Mouse (Mus musculus) adipocyte (in vitro differentiated cells): Measurements from ENCODE around the gene Traf3ip3.

Experiments used
- DNase-seq: peaks from one replicate; pipeline ENCODE4 v3.0.0-alpha.2; 2016; ENCODE audit warnings: low spot score

Gene Traf3ip3

DNA sequence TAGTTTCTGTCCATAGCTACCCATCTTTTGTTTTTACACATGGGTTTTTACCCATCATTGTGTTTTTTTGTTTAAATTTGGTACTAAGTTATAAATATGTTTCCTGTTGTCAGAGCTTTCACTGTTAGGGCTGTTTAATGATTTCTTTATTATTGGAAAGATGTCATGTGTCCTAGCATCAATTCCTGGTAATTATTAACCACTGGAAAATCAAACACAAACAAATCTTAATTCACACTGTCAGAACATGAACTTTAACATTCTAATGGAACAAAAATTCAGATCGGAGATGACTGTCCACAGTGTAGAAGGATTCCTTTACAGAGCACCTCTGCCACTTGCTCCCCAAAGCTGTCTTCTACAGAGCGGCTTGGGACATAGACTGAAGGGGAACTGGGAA lies 3.9 kb upstream of the Traf3ip3 start:
- DNase-seq, result no peak

DNA sequence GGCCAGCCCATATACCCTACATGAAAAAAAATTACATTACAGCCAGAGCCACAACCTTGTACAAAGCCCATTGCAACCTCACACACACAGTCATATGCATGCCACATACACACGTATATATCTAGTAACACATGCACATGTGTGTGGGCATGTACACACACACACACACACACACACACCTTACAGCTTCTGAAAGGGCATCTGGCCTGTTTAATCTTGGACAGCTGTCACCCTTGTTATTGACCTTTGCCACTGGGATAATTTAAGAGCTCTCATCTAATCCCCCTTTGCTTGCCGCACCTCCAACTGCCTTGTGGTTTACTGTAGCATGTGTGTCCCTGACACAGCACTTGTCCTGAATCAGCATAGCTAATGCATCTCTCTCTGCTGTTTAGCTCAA lies 2.3 kb upstream of the Traf3ip3 start:
- no peak for DNase-seq

DNA sequence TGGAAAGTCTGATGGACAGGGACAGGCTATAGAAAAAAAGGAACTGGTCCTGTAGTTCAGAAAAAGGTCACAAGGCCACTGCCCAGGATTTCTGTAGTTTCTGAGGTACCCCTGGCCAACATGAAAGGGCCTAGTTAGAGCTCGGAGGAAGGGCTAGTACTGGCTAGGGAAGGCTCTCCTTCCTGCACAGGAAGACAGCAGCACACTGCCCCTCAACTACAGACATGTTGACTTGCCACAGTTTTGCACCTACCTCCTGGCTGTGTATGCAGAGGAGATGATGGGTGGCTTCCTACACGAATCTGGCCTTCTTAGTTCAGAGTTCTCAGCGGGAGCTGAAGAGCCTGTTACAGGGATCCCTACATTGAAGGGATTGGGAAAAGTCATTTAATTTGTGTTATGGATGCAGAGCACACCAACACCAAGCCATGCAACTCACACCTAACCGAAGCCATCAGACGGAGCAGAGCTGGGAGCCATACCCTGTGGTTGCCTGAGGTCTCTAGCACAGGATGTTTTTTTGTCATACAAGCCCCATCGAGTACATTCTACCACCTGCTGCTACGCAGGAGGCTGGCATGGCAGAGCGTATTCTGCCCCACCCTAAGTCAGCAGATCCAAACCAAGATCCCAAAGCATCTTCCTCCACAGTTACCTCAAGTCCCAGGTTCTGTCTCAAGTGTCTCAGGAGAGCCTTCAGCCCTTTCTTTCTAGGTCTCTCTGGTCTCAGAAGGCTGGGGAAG lies 692 bp downstream of the Traf3ip3 start:
- DNase-seq, result no peak

DNA sequence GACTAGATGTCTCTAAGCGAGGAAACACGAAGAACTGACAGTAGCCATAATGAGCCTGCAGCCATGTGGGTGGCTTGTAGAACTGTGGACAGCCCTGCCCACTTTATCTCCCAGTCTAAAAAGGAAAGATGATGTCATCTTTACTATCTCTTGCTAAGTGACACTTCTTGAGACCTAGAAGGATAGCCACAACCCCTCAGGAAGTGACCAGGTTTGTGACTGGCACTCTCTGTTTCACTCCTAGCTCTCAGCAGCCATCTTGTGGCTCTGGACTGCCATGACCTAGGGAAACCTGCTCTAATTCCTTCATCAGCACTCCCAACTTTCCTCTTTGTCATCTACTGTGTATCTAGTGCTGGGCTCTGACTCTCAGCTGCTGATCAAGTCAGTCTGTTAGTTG lies 3.2 kb downstream of the Traf3ip3 start:
- peak; percentile 38 for DNase-seq

DNA sequence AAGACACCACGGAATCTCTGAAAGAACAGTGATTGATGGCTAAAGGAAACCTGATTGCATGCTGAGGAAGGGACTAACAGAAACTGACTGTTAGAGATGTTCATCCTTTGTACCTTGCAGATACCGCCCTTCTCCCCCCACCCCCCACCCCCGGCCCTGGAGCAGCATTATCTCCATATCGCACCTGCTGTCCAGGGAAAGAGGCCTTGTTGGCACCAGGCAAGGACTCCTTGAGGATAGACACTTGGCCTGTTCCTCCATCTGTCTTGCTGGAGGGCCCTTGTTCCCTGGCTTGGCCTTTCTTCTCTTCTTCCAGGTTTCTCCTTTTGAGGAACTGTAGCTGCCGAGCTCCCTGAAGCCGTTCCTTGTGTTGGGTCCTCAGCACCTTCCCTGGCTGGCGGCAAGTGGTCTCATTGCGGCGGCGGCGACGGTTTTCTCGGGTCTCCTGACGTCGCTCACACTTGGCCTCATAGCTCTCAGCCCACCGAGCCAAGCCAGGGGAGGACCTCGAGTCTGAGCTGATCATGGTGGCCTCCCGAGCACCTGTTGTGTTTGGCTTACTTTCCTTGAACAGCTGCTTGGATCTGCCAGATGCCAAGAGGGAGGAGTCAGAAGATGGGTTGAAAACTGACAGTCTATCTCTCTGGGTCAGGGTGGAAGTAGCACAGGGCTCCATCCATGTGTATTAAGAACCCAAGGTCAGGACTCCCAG lies 3.9 kb downstream of the Traf3ip3 start:
- DNase-seq, result no peak

DNA sequence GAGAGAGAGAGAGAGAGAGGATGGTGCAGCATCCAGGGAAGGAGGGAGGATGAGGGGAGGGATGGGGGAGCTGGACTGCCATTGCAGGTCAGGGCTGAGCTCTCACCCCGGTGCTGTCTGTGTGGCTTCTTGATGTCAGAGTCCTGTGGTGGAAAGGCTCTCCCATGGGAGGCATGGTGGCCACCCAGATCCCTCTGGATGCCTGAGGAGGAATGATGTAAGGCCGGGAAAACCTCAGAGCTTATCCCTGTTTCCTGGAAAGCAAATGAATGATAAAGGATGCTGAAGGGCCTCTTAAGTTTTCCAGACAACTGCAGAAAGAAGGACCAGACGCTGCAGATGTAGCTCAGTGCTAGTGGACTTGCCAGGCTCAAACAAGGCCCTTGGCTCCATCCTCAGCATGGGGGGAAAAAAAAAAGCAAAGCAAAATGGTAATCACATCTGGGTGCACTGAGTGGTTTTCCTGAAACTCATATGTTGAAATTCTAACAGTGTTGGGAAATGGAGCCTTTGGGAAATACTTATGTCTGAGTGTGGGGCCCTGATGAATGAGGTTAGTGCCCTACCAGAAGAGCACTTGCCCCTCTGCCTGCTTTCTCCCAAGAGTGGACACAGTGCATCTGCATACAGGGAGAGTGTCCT lies 6.2 kb downstream of the Traf3ip3 start:
- peak; percentile 54 for DNase-seq

DNA sequence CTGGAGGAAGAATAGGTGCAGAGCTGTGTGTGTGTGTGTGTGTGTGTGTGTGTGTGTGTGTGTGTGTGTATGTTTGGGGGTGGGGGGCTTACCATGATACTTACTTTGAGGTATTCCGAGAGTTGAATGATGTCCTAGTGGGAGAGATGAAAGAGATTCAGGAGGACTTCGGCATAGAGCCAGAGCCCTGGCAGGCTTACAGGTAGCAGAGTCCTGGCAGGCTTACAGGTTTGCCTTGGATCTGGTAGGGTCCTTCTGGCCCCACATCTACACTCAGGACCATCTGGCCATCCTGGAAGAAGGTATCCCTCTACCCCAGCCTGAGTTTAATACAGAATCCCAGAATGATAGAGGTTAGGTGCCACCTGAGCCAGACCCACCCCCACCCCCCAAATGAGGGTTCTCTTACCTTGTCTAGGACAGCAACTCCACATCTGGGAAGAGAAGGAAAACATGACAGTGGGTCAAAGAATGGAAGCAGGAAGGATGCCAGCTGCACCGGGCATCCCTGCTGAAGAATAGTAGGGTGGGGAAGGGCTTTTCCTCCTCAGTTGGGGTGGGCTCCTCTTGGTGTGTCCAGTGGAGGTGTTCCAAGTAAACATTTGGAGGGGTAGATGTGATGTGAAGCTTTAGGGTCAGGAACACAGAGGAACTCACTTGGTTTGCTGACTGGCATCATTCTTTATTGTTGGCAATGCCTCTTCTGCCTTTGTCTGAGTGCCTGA lies 6.9 kb downstream of the Traf3ip3 start:
- DNase-seq, result no peak

DNA sequence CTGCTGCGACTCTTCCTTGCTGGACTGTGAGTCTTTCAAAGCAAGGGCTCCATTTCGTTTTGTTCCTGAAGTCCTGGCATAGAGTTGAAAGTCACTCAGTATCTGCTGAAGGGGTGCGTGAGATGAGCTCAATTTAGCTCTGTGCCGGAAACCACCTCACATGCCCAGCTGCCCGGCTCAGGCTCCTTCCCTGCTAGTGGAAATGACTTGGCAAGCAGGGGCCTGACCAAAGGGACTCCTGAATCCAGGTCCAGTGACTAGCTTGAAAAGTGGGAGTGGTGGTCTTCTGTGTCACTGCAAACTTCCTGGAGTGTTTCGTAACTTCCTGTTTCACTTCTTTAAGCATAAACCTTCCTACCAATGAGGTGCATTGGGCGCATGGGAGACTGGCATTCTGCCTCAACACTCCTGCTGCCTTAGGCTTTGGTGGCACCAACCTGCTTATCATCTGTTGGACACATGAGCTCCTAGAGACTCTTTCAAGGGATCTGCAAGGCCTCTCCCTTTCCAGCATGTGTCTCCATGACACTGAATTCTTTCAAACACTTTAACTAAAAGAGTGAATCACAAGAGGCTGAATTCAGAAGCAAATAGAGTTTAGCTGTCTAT lies 9.7 kb downstream of the Traf3ip3 start:
- no peak for DNase-seq

DNA sequence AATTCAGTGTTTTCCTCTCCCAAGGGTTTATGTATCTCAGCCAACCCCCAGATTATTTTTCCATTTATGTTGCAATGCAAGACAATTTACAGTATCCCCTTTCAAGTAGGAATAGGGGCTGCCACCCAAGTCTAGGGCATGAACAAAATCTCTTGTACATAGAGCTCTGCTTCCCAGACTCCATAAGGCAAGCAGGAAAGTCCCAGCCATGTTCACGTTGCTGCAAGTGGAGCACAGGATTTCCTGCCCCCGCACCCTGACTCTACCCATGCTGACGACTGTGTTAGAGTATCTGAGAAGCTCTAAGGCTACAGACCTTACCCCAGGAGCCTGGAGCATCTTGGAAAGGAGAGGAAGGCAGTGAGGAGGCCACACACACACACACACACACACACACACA lies 11.7 kb downstream of the Traf3ip3 start:
- no peak for DNase-seq

DNA sequence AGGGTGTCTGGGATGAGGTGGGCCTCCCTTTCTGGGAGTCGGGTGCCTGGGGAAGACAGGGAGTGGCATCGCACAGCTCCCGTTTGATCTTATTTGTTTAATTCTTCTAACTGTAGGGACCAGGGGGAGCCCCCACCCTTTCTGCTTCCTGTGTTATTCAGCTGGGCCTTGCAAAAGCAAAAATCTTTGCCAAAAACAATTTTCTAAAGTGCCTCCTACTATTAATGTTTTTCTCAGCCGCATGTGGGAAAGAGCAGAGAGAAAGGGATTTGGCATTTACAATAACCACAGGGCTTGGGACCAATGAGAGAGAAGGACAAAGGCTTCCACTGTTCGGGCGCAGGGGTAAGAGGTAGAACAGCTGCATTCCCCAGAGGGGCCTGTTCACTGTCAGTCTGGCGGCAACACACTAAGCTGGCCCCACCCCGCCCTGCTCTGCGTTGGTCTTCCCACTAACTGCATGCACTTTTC lies 12.3 kb downstream of the Traf3ip3 start:
- DNase-seq, result peak; percentile 91

DNA sequence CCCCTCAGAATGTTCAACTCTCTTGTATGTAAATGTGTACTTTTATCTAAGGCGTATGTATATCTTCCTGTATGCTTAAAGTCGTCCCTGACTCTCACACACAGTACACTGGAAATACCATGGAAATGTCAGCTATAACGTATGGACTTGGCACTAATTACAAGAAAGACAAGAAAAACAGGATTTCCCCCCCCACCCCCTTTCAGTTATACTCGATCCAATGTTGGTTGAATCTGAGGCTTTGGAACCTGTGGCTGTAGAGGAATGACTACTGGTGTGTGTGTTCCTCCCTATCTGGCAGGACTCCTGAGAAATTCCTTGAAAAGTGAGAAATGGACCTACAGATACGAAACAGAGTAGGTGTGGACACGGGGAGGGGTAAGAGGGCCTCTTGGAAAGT lies 13.2 kb downstream of the Traf3ip3 start:
- DNase-seq, result no peak

DNA sequence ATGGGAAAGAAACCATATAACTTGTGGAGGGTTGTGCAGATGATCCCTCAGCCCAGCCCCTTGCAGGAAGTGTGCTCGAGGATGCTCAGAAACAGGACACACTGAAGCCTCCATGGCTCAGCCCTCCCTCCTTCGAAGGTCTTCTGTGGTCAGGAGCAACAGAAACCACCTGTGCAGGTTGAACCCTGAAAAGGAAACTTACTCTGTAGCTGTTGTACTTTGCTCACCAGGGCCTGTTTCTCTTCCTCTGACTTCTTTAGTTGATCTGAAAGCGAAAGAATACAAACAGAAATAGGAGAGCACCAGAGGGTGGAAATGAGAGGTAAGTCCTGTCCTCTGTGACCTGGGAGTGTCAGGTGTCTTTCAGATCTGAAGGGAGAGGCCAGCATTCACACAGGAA lies 20.4 kb downstream of the Traf3ip3 start:
- no peak for DNase-seq

DNA sequence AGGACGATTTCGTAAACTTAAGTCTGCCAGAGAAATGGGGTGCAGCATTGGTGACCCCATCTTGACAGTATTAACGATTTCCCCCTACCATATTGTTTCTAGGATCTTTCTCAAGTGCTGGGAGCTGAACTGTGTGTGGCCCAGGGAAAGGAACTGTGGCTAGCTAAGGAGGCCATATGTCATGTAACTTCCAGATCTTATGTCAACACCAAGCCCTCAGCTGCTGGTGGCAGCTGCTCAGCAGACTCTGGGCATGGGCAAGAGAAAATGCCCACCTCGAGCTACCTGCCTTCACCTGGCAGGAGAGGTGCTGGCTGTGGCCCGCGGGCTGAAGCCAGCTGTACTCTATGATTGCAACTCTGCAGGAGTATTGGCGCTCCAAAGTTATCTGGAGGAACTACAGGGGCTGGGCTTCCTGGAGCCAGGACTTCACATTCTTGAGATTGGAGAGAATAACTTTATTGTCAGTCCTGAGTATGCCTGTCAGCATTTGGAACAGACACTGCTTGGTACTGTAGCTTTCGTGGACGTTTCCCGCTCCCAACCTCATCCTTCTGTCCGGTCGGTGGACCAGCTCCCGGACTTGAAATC lies 27.3 kb downstream of the Traf3ip3 start:
- peak; percentile 54 for DNase-seq

DNA sequence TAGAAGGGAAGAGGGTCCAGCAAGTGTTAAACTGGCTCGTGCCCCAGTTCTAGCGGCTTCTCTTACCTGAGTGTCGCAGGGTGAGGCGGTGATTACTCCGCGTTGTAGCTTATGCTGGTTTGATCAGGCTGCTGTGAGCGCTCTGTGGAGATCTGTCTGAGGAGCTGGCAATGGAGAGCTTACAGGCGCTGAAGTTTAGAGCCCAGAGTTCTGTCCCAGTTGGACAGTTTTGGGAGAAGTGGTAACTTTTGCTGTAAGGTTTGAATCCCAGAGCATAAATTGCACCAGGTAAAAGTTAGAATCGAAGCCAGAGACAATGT lies 27.7 kb downstream of the Traf3ip3 start:
- peak; percentile 52 for DNase-seq

DNA sequence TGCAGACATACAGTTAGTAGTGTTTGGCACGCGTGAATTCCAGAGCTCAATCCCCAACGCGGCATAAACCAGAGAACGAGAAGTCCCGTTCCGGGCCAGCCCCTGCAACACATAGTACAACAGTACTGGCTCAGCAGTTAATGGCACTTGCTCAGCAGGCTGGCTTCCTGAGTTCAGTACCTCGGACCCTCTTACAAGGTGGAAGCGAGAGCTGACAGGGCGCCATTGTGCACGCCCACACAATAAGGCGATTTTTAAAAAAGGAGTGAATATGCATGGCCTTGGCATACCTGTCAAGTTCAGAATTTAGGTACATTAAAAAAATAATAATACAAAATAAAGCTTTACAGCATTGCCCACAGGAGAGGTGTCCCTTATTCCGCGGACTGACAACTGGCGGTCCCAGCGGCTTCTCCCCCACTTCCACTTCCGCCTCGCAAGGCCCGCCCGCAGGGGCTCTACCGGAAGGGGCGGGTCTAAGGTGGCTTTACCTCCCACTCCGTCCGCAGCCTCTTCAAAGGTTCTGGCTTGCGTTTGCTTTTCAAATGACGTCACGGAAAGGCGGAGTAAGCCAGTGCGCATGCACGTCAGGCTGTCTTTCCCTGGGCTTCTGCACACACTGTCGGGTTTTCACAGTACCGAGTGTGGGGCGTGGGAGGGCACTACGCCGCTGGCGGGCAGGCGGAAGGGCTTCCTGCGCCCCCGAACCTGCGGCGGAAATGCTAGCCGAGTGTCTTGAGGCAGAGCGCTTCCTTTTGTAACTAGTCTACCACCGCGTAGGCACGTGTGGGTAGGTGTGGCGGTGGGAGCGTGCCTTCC lies 28.3 kb downstream of the Traf3ip3 start:
- peak; percentile 99 for DNase-seq

DNA sequence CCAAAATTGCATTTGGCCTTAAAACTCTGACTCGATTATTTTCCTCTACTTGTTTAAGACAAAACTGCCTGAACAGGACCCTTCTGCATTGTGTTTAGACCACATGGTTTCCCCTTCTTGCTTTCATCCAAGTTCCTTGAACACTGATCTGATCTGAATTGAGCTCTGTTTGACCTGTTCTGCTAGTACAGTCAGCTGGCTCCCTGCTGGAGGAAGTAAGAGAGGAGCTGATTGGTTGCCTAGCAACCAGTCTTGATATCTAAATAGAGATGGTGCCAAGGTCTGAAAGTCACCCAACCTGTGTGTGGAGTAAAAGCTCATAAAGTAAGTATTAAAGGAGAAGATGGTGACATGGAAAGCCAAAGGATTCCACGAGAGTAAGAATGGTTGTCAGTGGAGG lies 31.6 kb downstream of the Traf3ip3 start:
- DNase-seq, result no peak

DNA sequence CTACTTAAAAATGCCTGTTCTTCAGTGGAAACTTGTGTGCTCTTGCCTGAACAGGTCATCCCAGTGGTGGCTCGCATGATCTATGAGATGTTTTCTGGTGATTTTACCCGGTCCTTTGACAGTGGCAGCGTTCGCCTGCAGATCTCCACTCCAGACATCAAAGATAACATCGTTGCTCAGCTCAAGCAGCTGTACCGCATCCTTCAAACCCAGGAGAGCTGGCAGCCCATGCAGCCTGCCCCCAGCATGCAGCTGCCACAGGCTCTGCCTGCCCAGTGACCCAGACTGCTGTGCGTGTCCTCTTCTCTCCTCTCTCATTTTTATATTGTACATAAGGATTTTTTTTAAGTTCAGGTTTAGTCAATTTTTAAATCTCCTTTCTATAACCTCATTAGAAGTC lies 32.3 kb downstream of the Traf3ip3 start:
- no peak for DNase-seq

DNA sequence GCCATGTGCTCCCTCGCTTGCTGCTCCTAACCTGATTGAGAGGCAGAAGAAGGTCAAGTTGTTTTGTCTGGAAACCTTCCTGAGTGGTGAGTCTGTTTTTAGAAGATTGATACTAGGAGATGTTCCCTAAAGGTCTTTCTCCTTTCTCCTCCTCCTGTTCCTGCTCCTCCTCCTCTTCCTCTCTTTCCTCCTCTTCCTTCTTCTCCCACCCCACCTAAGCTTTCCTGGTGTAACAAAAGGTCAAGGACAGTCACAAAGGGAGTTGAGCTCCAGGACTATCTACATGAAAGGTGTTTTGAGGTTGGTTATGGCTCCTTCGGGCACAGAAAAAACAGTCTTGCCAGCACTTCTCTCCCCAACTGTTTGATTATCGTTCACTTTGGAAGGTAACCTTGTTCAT lies 33.8 kb downstream of the Traf3ip3 start, which contains the start of gene A130010J15Rik:
Gene A130010J15Rik (plus strand): TSS at position 301 of the 400 bp plus-strand sequence.
- no peak for DNase-seq

DNA sequence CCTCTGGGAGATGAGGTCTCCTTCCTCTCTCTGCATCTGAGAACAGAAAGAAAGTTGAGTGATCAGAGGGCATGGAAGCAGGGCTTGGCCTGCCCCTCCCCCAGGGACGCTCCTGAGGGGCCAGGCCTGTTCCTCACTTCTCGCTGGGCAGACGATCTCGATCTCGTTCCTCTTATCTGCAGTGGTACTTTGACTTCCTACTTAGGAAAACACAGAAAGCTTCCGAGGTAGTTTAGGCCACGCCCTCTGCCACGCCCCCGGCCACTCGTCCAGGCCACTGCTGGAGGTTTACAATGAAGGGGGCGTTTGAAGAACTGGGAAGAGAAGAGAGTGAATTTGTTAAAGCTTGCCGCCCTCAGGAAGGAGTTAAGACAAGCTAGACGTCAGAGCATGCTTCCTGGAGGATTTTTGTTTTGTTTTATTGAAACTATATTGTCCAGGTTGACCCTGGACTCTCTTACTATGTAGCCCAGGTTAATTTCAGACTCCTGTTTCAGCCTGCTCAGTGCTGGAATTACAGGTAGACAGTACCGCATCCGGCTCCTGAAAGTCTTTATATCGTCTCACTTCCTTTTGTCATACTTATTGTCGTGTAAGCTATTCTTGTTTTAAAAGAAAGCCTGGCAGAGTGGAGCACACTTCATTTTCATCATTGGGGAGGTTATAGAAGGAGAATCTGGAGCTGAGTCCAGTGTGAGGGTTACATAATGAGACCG lies 41.0 kb downstream of the Traf3ip3 start:
- no peak for DNase-seq

DNA sequence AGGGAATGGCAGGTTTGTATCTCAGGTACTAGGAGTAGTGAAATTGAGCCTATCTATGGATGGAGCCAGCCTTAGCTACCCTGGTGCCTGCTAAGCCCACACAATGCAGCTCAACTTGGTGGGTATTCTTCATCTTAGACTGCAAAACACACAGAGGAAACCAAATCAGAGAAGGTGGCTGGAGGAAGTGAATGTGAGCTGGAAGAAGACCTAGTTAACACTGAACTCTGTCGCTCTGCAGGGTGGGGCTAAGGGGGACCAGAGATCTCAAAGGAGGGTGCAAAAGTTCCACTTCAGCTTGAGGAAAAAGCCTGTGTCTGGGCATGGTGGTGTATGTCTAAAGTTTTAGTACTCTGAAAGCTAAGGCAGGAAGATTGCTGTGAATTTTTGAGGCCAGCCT lies 41.9 kb downstream of the Traf3ip3 start:
- no peak for DNase-seq
